Mouse (Mus musculus): ENCODE results near the gene 4930407I10Rik. TPM values are rescaled to one million over a fixed set of nuclear protein-coding genes. Genes with fewer than 3 reads are reported as not detected.

The 4930407I10Rik gene
- polyA plus RNA-seq, 1 experiment from 2014 or later = not detected

GRCm38 (mm10) chr15:82081161-82081560, 22.2 kb downstream of the 4930407I10Rik start:
- Histone ChIP-seq H3K4me3 (ENCODE audit: inconsistent target) (no peak overlapping the region), H3K36me3 (ENCODE audit: inconsistent target) (no peaks in the 10 kb centered on the region), H3K27ac (no peak overlapping the region), H3K79me2 (ENCODE audit: inconsistent target) (no peaks in the 10 kb centered on the region)
- WGBS (ENCODE audit: missing documents) = 25% methylated on average over 7 of the region's 7 CpGs

- Histone ChIP-seq H3K79me2 (ENCODE audit: inconsistent target) (no peaks in the 10 kb centered on the region), H3K36me3 (ENCODE audit: inconsistent target) (no peaks in the 10 kb centered on the region), H3K4me3 (ENCODE audit: inconsistent target) (no peak overlapping the region), H3K27ac (no peak overlapping the region)
- 87% methylated on average over 9 of the region's 9 CpGs for WGBS (ENCODE audit: missing documents)
Observed at GRCm38 (mm10) chr15:82085606-82086005, 26.7 kb downstream of the 4930407I10Rik start.

- H3K4me3 ChIP-seq (ENCODE audit: inconsistent target) = no peak overlapping the region
- H3K36me3 ChIP-seq (ENCODE audit: inconsistent target) = no peaks in the 10 kb centered on the region
- no peaks in the 10 kb centered on the region for H3K79me2 ChIP-seq (ENCODE audit: inconsistent target)
- WGBS (ENCODE audit: missing documents) = 98% methylated on average over 12 of the region's 12 CpGs
- no peak overlapping the region for H3K27ac ChIP-seq
Observed at GRCm38 (mm10) chr15:82086131-82086530, 27.2 kb downstream of the 4930407I10Rik start.

GRCm38 (mm10) chr15:82087266-82087665, 28.3 kb downstream of the 4930407I10Rik start:
- Histone ChIP-seq H3K79me2 (ENCODE audit: inconsistent target) (no peaks in the 10 kb centered on the region), H3K27ac (no peak overlapping the region), H3K4me3 (ENCODE audit: inconsistent target) (no peak overlapping the region), H3K36me3 (ENCODE audit: inconsistent target) (no peaks in the 10 kb centered on the region)
- WGBS (ENCODE audit: missing documents) = 9% methylated on average over 5 of the region's 10 CpGs

GRCm38 (mm10) chr15:82091061-82091460, 32.1 kb downstream of the 4930407I10Rik start:
- Histone ChIP-seq H3K4me3 (ENCODE audit: inconsistent target) (no peak overlapping the region), H3K36me3 (ENCODE audit: inconsistent target) (no peaks in the 10 kb centered on the region), H3K27ac (no peak overlapping the region), H3K79me2 (ENCODE audit: inconsistent target) (no peaks in the 10 kb centered on the region)
- WGBS (ENCODE audit: missing documents) = 96% methylated on average over 7 of the region's 7 CpGs

GRCm38 (mm10) chr15:82106953-82107555, 48.1 kb downstream of the 4930407I10Rik start:
- WGBS (ENCODE audit: missing documents) = 30% methylated on average over 8 of the region's 8 CpGs
- no peaks in the 10 kb centered on the region for H3K36me3 ChIP-seq (ENCODE audit: inconsistent target)
- no peak overlapping the region for H3K27ac ChIP-seq
- H3K79me2 ChIP-seq (ENCODE audit: inconsistent target) = no peaks in the 10 kb centered on the region
- H3K4me3 ChIP-seq (ENCODE audit: inconsistent target) = no peak overlapping the region

Other genes with a start within 250 kb of the 4930407I10Rik start
- 14.3 to 21.9 TPM (median 18.5 TPM) in 3 replicates for gene Tob2, start 200.4 kb upstream of the 4930407I10Rik start, polyA plus RNA-seq (2018)
- gene Phf5a, start 187.2 kb upstream of the 4930407I10Rik start, polyA plus RNA-seq (2018) = 24.7 to 37.1 TPM (median 25.5 TPM) in 3 replicates
- gene Aco2, start 186.8 kb upstream of the 4930407I10Rik start, polyA plus RNA-seq (2018) = 94.9 to 124 TPM (median 116 TPM) in 3 replicates
- 4.7 to 14.4 TPM (median 4.7 TPM) in 3 replicates for gene Polr3h, start 132.9 kb upstream of the 4930407I10Rik start, polyA plus RNA-seq (2018)
- gene Csdc2, start 122.4 kb upstream of the 4930407I10Rik start, polyA plus RNA-seq (2018) = 0.10 TPM in 1 of 3 replicates, not detected in the others
- 10.2 to 15.5 TPM (median 14.8 TPM) in 3 replicates for gene Pmm1, start 98.2 kb upstream of the 4930407I10Rik start, polyA plus RNA-seq (2018)
- not detected in 3 replicates for gene 1700029P11Rik, start 78.6 kb upstream of the 4930407I10Rik start, polyA plus RNA-seq (2018)
- gene Xrcc6, start 71.3 kb upstream of the 4930407I10Rik start, polyA plus RNA-seq (2018) = 8.4 to 21.0 TPM (median 15.0 TPM) in 3 replicates
- gene Desi1, start 25.3 kb upstream of the 4930407I10Rik start, polyA plus RNA-seq (2018) = 15.4 to 32.2 TPM (median 24.8 TPM) in 3 replicates
- gene Snu13, start 11.6 kb upstream of the 4930407I10Rik start, polyA plus RNA-seq (2018) = 42.7 to 102 TPM (median 90.6 TPM) in 3 replicates
- gene Mei1, start 10.8 kb downstream of the 4930407I10Rik start, polyA plus RNA-seq (2018) = not detected in 3 replicates
- 6.6 to 13.4 TPM (median 7.9 TPM) in 3 replicates for gene Ccdc134, start 68.8 kb downstream of the 4930407I10Rik start, polyA plus RNA-seq (2018)
- gene Srebf2, start 88.0 kb downstream of the 4930407I10Rik start, polyA plus RNA-seq (2018) = 41.2 to 100 TPM (median 69.4 TPM) in 3 replicates
- gene Shisa8, start 153.7 kb downstream of the 4930407I10Rik start, polyA plus RNA-seq (2018) = not detected in 3 replicates
- 0.09 TPM in 1 of 3 replicates, not detected in the others for gene Tnfrsf13c, start 165.2 kb downstream of the 4930407I10Rik start, polyA plus RNA-seq (2018)
- 0.32 to 3.8 TPM (median 0.76 TPM) in 3 replicates for gene Cenpm, start 185.6 kb downstream of the 4930407I10Rik start, polyA plus RNA-seq (2018)
- gene 1500009C09Rik, start 193.2 kb downstream of the 4930407I10Rik start, polyA plus RNA-seq (2018) = not detected in 3 replicates
- 0.17 TPM in 1 of 3 replicates, not detected in the others for gene Sept3, start 215.7 kb downstream of the 4930407I10Rik start, polyA plus RNA-seq (2018)
- gene Wbp2nl, start 239.8 kb downstream of the 4930407I10Rik start, polyA plus RNA-seq (2018) = not detected in 3 replicates

Data from macrophage (primary cell).